ENCODE assay signal across 8 mouse cellular contexts in genomic region chr7:39517616-39518177, GRCm38 (mm10). TPM values are rescaled to one million over a fixed set of nuclear protein-coding genes. Genes with fewer than 3 reads are reported as not detected.
DNase-seq lines count a peak whose midpoint lies in the region; ATAC-seq and TF ChIP-seq lines count a peak whose summit lies in the region.

Gene Zfp619, plus strand, starts transcription at chr7:39517766.

- peak within 1 kb of the TSS; percentile 61 for H3K4me3 ChIP-seq in hindbrain, embryonic 13.5 days

- peak; percentile 71 for DNase-seq in Patski (ENCODE audit: low read depth, low spot score)
- peak; percentile 96 to 97 for DNase-seq in cerebellum, postnatal 14 days
- peak; percentile 92 for DNase-seq in frontal cortex, postnatal 14 days (ENCODE audit: low spot score in 2 of 2)
- DNase-seq in layer of hippocampus, postnatal 25 days (ENCODE audit: extremely low spot score in 1 of 2, low spot score in 1 of 2): peak; percentile 81 to 94
- peak; percentile 95 for DNase-seq in lung, postnatal 25 days (ENCODE audit: low spot score)
- DNase-seq in retina, embryonic 14.5 days (ENCODE audit: low spot score): peak; percentile 98
- peak; percentile 95 for DNase-seq in thymus, postnatal 4 days

- POLR2A ChIA-PET in Patski (lab: Charles Lee): interaction anchor here (1.0 to 1.3 kb wide), 2 partner anchors 12 to 20 kb away, joined by 3 read pairs; no protein-coding TSS in a partner anchor

- peak within 1 kb of the TSS; percentile 86 for H3K9ac ChIP-seq in hindbrain, embryonic 13.5 days

- H3K27ac ChIP-seq in hindbrain, embryonic 13.5 days: peak within 1 kb of the TSS; percentile 98

- CTCF ChIA-PET in Patski (lab: Charles Lee): interaction anchor here (0.7 kb wide), 1 partner anchor 39 kb away, joined by 3 read pairs; no protein-coding TSS in a partner anchor

- peak within 1 kb of the TSS; percentile 56 for H3K4me2 ChIP-seq in hindbrain, embryonic 13.5 days

- peaks cover 6% of the 10 kb centered on the region; the same call in 1 of the 2 replicates for H3K4me1 ChIP-seq in hindbrain, embryonic 13.5 days (replicated peaks)

- no peaks in the 10 kb centered on the region for H3K27me3 ChIP-seq in Patski
- no peaks in the 10 kb centered on the region for H3K27me3 ChIP-seq in hindbrain, embryonic 13.5 days

- under 1% methylated on average over 43 of the region's 43 CpGs for WGBS in hindbrain, embryonic 13.5 days

- H3K36me3 ChIP-seq in hindbrain, embryonic 13.5 days: peaks cover 9% of the 10 kb centered on the region

- ATAC-seq in Patski: peak; percentile 100
- peak; percentile 98 for ATAC-seq in hindbrain, embryonic 13.5 days (ENCODE audit: low FRiP score)

- no peaks in the 10 kb centered on the region; the same call in 1 of the 2 replicates for H3K9me3 ChIP-seq in hindbrain, embryonic 13.5 days

- in situ Hi-C loops in Patski (cut with MboI; ENCODE audit: low pct_unique_long_range_greater_than_20kb): no loop called here

- peak; percentile 99 for TF ChIP-seq CTCF in Patski (IDR thresholded peaks at IDR 0.05)

RNA-seq across cellular contexts. Expression of gene Zfp619, which starts in this region (rescaled TPM):
- polyA plus RNA-seq in Patski (2021): 1.5 TPM
- polyA plus RNA-seq in hindbrain, embryonic 13.5 days (2015; fragmentation: Nextera tagmentation; extraction: Ambion mirVana): 2.9 and 3.4 TPM in 2 replicates
- 1 to 10 TPM; 3.8 to 4.0 TPM for total RNA-seq in layer of hippocampus, postnatal 25 days (2021)

Comparison
In these comparisons a context has a peak if more than half of its experiments do, and no peak if none do; other contexts are left out.
1. Peak in every context shown above with its lines: DNase-seq, ATAC-seq, H3K4me3 ChIP-seq and H3K27ac ChIP-seq.